Mouse (Mus musculus) olfactory bulb, adult 2 months (tissue): Measurements from ENCODE around the gene Tigar.

ENCODE experiments used
- CTCF ChIP-seq: fragments of 200-500 bp; IDR thresholded peaks from 2 replicates; pipeline ENCODE4 v1.5.1; 2012; ENCODE audit warnings: low read depth, mild to moderate bottlenecking, low read length, moderate library complexity; ENCODE audit not compliant: insufficient read depth
- POLR2A ChIP-seq: fragments of 200-500 bp; IDR thresholded peaks from 2 replicates; pipeline ENCODE4 v1.6.1; 2012; ENCODE audit warnings: mild to moderate bottlenecking, low read depth, low read length, moderate library complexity; ENCODE audit not compliant: insufficient read depth

GRCm38 (mm10) chr6:127072817-127073216 is 36.5 kb downstream of the Tigar start, which contains the start of gene Fgf23:
- TF ChIP-seq CTCF = no peak
- no peak for TF ChIP-seq POLR2A
